Mouse (Mus musculus) neural tube, embryonic 15.5 days (tissue): ENCODE results near the gene Bcl10. TPM values are rescaled to one million over a fixed set of nuclear protein-coding genes. Genes with fewer than 3 reads are reported as not detected.
"Not testable (repeated sequence)": the region's sequence is repeated elsewhere in the genome, so short reads cannot be mapped to it uniquely, and the experiment has no call there.

Source experiments
- ATAC-seq: fragments of 200-750 bp; cut with Nextera tagmentation; 2 replicates; pipeline ENCODE4 v1.8.0; 2017; ENCODE audit warnings: mild to moderate bottlenecking, moderate TSS enrichment, moderate library complexity; ENCODE audit not compliant: low FRiP score
- H3K27ac ChIP-seq: fragments of 300-500 bp; sonication (generic); replicated peaks from 2 replicates; pipeline ENCODE4 v1.5.1; 2015; ENCODE audit warnings: mild to moderate bottlenecking, inconsistent platforms
- H3K27me3 ChIP-seq: fragments of 300-500 bp; sonication (generic); replicated peaks from 2 replicates; pipeline ENCODE4 v1.6.1; 2015; ENCODE audit warnings: inconsistent platforms
- H3K36me3 ChIP-seq: fragments of 300-500 bp; sonication (generic); 2 replicates; pipeline ENCODE4 v1.6.1; 2015; ENCODE audit warnings: inconsistent platforms
- H3K4me1 ChIP-seq: fragments of 300-500 bp; sonication (generic); 2 replicates; pipeline ENCODE4 v1.6.1; 2015; ENCODE audit warnings: inconsistent platforms
- H3K4me2 ChIP-seq: fragments of 300-500 bp; sonication (generic); 2 replicates; pipeline ENCODE4 v1.6.1; 2015; ENCODE audit warnings: inconsistent platforms, mild to moderate bottlenecking, moderate library complexity
- H3K4me3 ChIP-seq: fragments of 300-500 bp; sonication (generic); replicated peaks from 2 replicates; pipeline ENCODE4 v1.5.1; 2015; ENCODE audit warnings: mild to moderate bottlenecking, inconsistent platforms
- H3K9ac ChIP-seq: fragments of 300-500 bp; sonication (generic); replicated peaks from 2 replicates; pipeline ENCODE4 v1.6.1; 2015; ENCODE audit warnings: mild to moderate bottlenecking, inconsistent platforms
- H3K9me3 ChIP-seq: fragments of 300-500 bp; sonication (generic); replicated peaks from 2 replicates; pipeline ENCODE4 v1.6.1; 2016; ENCODE audit warnings: inconsistent platforms
- WGBS: fragments of 180-500 bp; shearing (Covaris S2); methylation state at CpG from one replicate; pipeline ENCODE4 v1.1.7; 2015; ENCODE audit warnings: mixed read lengths; 5-methylcytosine and 5-hydroxymethylcytosine counted together
- polyA plus RNA-seq: library from polyadenylated mRNA; unstranded; fragments of >200 nt; fragmentation: Nextera tagmentation; extraction: Ambion mirVana; gene quantifications from 2 replicates; pipeline ENCODE4 v1.2.1, GENCODE M21; 2015

Gene Bcl10
- polyA plus RNA-seq, 1 experiment from 2014 or later, result 33.9 TPM

DNA sequence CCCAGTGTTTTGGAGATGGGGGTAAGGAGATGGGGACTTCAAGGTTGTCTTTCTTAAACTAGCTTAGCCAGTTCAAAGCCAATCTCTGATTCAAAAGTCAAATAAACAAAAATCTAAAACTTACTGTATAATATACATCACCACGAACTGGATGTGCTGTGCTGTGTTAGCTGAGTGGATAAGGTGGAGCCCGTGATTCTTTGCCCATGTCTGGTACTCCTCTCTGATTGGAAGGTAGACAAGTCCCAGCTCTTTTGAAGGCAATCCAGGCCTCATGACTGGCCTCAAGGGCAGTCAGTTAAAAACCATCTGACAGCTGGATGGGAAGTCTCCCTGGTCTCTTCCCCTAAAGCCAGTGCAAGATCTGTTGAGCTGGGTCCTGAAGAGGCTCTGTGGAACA is 30.8 kb downstream of the Bcl10 start:
- H3K4me2 ChIP-seq, result no peak overlapping the region
- no peaks in the 10 kb centered on the region for H3K36me3 ChIP-seq
- H3K9ac ChIP-seq, result no peak overlapping the region
- 0 out of 2 replicates have a peak, but pooled peaks cover under 1% of the 10 kb centered on the region for H3K27me3 ChIP-seq
- peaks cover 7% of the 10 kb centered on the region for H3K4me1 ChIP-seq
- no peak for ATAC-seq
- no peaks in the 10 kb centered on the region for H3K9me3 ChIP-seq
- no peak overlapping the region for H3K27ac ChIP-seq
- H3K4me3 ChIP-seq, result no peak overlapping the region
- WGBS, result 86% methylated on average over 2 of the region's 2 CpGs

DNA sequence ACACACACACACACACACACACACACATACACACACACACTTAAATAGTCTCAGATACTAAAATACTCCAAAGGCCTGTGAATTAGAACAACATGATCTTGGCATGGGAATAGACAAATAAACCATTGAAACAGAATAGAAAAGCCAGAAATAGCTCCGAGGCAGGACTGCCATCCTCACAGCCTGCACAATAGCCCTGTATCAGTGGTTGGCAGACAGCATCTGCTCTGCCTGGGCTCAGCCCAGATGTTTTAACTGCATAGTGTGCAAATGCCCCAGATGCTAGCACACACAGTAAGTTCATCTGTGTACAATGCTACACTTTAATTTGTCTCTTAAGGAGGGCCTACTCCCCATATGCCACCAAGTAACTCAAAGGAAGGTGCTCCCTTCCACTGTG is 37.2 kb downstream of the Bcl10 start:
- no peaks in the 10 kb centered on the region for H3K9me3 ChIP-seq
- peaks cover 19% of the 10 kb centered on the region for H3K4me1 ChIP-seq
- no peaks in the 10 kb centered on the region for H3K36me3 ChIP-seq
- no peak overlapping the region for H3K9ac ChIP-seq
- H3K27me3 ChIP-seq, result peaks cover 16% of the 10 kb centered on the region
- no peak overlapping the region for H3K27ac ChIP-seq
- no peak overlapping the region for H3K4me3 ChIP-seq
- 46% methylated on average over 1 of the region's 1 CpGs for WGBS
- ATAC-seq, result no peak
- H3K4me2 ChIP-seq, result no peak overlapping the region

DNA sequence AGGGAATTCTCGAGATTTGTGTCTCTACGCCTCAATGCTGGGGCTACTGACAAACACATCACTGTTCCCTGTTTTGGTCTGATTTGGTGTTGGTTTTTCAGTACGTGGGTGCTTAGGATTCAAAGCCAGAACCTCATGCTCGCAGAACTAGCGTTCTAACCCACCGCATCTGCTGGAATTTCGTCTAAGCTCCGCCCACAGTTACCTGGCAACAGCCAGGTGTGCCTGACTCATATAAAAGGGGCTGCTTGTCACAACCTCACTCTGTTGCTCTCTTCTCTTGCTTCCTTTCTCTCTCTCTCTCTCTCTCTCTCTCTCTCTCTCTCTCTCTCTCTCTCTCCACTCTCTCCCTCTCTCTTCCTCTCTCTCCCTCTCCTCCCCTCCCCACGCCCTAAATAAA is 39.8 kb downstream of the Bcl10 start:
- ATAC-seq, result no peak
- H3K27ac ChIP-seq, result no peak overlapping the region
- 22% methylated on average over 9 of the region's 9 CpGs for WGBS
- H3K27me3 ChIP-seq, result peaks cover 21% of the 10 kb centered on the region
- peaks cover 23% of the 10 kb centered on the region for H3K4me1 ChIP-seq
- H3K4me2 ChIP-seq, result no peak overlapping the region
- H3K9ac ChIP-seq, result no peak overlapping the region
- no peak overlapping the region for H3K4me3 ChIP-seq
- no peaks in the 10 kb centered on the region for H3K36me3 ChIP-seq
- no peaks in the 10 kb centered on the region for H3K9me3 ChIP-seq

DNA sequence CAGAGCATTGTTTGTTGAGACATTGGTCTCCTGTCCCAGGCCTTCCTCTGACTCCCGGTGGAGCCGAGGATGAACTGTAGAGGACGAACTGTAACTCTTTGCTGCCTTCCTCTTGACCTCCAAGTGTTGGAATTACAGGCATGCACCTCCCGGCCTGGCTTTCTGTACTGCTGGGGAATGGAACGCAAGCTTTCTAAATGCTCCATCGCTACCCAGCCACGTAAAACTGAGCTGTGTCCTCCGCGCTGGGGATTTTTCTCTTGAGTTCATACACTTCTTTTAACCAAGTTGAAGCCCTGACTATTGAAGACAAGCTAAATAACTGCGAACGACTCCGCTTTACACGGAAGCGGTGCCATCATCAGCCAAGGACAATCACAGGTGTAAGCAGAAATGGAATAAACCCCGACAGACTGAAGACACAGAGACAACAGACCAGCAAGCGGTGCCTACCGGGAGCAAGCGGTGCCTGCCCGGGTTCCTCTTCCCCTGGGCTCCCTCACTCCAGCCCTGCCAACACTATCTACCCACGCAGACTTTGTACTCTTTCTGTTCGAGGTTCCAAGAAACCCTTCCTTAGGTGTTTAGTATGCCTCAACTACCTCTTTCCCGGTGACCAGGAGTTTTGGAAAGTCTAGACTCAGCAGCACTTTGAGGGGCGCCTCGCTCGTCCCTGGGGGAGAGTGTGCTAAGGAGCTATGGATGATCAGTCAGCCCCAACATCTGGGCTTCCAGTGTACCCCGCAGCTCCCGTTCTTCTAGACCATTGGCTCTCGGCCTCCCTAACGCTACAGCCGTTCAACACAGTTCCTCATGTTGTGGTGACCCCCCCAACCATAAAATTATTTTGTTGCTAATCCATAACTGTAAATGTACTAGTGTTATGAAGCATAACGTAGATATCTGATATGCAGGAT is 40.8 kb downstream of the Bcl10 start:
- no peak overlapping the region for H3K27ac ChIP-seq
- H3K36me3 ChIP-seq, result no peaks in the 10 kb centered on the region
- WGBS, result 19% methylated on average over 31 of the region's 31 CpGs
- no peak for ATAC-seq
- H3K9ac ChIP-seq, result no peak overlapping the region
- H3K9me3 ChIP-seq, result no peaks in the 10 kb centered on the region
- peak overlapping the region; percentile 41 for H3K4me2 ChIP-seq
- H3K4me3 ChIP-seq, result peak overlapping the region; percentile 9
- peaks cover 21% of the 10 kb centered on the region for H3K27me3 ChIP-seq
- H3K4me1 ChIP-seq, result peaks cover 23% of the 10 kb centered on the region

DNA sequence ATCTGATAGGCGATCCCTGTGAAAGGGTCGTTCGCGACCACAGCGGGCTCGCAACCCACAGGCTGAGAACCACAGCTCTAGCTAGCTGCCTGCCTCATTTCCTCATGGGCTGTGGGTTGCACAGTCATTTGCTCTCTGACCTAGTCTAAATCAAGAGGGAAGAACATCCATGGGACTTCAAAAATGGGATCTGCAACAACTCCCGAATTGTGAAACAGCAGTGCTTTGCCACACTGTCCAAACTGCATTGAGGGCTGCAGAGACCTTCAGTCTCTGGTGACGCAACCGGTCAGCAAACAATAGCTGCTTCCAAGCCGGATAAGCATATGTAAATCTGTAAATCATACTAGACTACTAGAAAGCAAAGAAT is 41.4 kb downstream of the Bcl10 start:
- Histone ChIP-seq H3K9ac (0 out of 2 replicates have a peak overlapping the region, but pooled peaks have one; percentile 5), H3K36me3 (no peaks in the 10 kb centered on the region), H3K4me2 (peak overlapping the region; percentile 41), H3K27me3 (peaks cover 21% of the 10 kb centered on the region), H3K27ac (no peak overlapping the region), H3K4me1 (peaks cover 23% of the 10 kb centered on the region), H3K9me3 (no peaks in the 10 kb centered on the region), H3K4me3 (peak overlapping the region; percentile 9; the same call in 1 of the 2 replicates)
- WGBS, result 21% methylated on average over 10 of the region's 10 CpGs
- no peak for ATAC-seq

DNA sequence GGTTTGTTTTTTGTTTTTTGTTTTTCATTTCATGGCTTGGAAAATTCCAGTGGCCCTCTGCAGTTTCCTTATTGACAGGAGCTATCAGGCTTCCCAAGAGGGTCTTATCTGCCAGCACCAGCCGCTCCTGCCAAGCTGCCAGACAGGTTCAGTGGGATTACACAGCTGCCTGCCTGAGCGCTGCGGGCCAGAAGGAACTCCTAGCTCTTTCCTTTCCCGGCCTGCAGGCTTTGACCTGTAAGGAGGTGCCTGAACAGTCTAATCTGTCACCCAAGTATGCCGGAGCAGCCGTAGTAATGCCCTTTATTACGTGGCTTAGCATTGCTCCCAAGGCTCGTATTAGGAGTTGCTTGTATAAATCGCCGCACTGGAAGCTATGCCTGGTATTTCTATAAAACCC is 41.9 kb downstream of the Bcl10 start:
- no peak overlapping the region for H3K4me3 ChIP-seq
- peaks cover 21% of the 10 kb centered on the region for H3K27me3 ChIP-seq
- H3K27ac ChIP-seq, result no peak overlapping the region
- no peaks in the 10 kb centered on the region for H3K36me3 ChIP-seq
- H3K9ac ChIP-seq, result no peak overlapping the region
- no peaks in the 10 kb centered on the region for H3K9me3 ChIP-seq
- no peak for ATAC-seq
- 13% methylated on average over 10 of the region's 10 CpGs for WGBS
- H3K4me1 ChIP-seq, result peaks cover 23% of the 10 kb centered on the region
- H3K4me2 ChIP-seq, result peak overlapping the region; percentile 41

DNA sequence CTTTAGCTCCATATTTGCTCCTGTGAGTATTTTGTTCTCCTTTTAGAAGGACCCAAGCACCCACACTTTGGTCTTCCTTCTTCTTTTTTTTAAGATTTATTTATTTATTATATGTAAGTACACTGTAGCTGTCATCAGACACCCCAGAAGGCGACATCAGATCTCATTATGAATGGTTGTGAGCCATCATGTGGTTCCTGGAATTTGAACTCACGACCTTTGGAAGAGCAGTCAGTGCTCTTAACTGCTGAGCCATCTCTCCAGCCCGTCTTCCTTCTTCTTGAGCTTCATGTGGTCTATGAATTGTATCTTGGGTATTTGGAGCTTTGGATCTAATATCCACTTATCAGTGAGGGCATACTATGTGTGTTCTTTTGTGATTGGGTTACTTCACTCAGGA is 43.0 kb downstream of the Bcl10 start:
- H3K36me3 ChIP-seq, H3K4me3 ChIP-seq, H3K9me3 ChIP-seq, H3K9ac ChIP-seq, H3K4me2 ChIP-seq, H3K27ac ChIP-seq, ATAC-seq: not testable (repeated sequence)
- 87% methylated on average over 3 of the region's 3 CpGs for WGBS
- Histone ChIP-seq H3K4me1 (peaks cover 23% of the 10 kb centered on the region), H3K27me3 (peaks cover 21% of the 10 kb centered on the region)

DNA sequence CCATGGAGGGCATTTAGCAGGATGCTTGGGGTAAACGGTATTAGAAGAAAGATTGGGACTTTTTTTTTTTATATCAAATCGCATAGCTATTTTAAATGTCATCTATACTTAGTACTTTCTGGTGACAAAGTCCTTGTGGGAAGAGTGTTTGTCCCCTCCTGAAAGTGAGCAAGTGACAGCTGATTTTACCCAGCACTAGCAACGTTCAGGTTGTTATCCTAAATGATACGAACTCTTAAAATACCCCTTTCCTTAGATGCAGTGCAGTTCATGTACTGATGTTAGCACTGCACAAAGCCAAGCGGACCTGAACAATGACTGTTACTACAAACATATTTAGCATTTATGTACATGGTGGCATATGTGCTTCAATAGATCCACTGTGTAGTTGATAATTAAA is 44.2 kb downstream of the Bcl10 start:
- no peaks in the 10 kb centered on the region for H3K36me3 ChIP-seq
- no peak overlapping the region for H3K9ac ChIP-seq
- no peak overlapping the region for H3K4me3 ChIP-seq
- peaks cover 23% of the 10 kb centered on the region for H3K4me1 ChIP-seq
- no peak overlapping the region for H3K27ac ChIP-seq
- 87% methylated on average over 5 of the region's 5 CpGs for WGBS
- ATAC-seq, result no peak
- no peaks in the 10 kb centered on the region for H3K9me3 ChIP-seq
- no peak overlapping the region for H3K4me2 ChIP-seq
- H3K27me3 ChIP-seq, result peaks cover 21% of the 10 kb centered on the region

DNA sequence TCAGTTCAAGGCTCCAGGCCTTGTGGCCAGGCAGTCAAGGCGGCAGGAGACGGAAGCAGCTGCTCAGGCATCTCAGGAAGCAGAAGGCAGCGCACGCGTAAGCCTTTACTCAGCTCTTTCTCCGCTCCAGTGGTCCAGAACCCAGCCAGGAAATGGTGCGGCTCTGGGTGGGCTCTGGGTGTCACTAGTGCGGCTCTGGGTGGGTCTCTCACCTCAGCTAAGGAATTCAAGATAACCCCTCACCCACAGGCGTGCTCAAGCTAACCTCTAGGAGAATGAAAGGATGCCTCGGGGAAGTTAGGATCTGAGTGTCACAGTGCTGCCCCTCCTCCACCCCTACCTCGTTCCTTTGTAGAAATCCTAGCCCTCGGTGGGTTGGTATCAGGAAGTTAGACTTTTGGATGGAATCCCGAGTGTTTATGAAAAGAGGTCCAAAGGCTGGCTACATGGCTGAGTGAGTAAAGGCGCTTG is 46.5 kb downstream of the Bcl10 start:
- ATAC-seq, result no peak
- Histone ChIP-seq H3K36me3 (no peaks in the 10 kb centered on the region), H3K9me3 (no peaks in the 10 kb centered on the region)

DNA sequence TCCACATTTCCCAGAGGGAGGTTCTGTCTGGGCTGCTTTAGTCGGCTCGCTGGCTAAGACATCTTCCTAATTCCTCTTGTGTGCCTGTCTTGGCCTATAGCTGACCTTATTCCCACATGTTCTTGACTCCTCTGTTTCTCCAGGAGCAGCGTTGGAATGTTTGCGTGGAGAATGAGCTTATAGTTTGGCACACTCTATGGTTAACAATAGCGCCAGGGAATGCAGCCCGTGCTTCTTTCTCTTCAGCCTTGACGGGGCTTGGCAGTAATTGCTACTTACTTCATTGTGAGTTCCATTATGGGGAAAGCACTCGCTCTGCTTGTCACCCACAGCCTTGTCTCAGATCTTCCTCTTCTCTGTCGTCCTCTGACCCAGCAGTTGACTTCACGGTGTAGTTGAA is 48.9 kb downstream of the Bcl10 start:
- Histone ChIP-seq H3K36me3 (no peaks in the 10 kb centered on the region), H3K27me3 (no peaks in the 10 kb centered on the region), H3K4me3 (no peak overlapping the region), H3K27ac (no peak overlapping the region), H3K4me1 (no peaks in the 10 kb centered on the region), H3K9me3 (no peaks in the 10 kb centered on the region), H3K4me2 (no peak overlapping the region), H3K9ac (no peak overlapping the region)
- 56% methylated on average over 10 of the region's 10 CpGs for whole genome bisulfite sequencing
- ATAC-seq, result no peak

More for the DNA sequence above, 46.5 kb downstream of the Bcl10 start:
- 68% methylated on average over 14 of the region's 14 CpGs for WGBS
- peaks cover 5% of the 10 kb centered on the region; the same call in 1 of the 2 replicates for H3K27me3 ChIP-seq
- no peak overlapping the region for H3K9ac ChIP-seq
- H3K4me2 ChIP-seq, result no peak overlapping the region
- H3K27ac ChIP-seq, result no peak overlapping the region
- H3K4me3 ChIP-seq, result no peak overlapping the region
- peaks cover 10% of the 10 kb centered on the region for H3K4me1 ChIP-seq

DNA sequence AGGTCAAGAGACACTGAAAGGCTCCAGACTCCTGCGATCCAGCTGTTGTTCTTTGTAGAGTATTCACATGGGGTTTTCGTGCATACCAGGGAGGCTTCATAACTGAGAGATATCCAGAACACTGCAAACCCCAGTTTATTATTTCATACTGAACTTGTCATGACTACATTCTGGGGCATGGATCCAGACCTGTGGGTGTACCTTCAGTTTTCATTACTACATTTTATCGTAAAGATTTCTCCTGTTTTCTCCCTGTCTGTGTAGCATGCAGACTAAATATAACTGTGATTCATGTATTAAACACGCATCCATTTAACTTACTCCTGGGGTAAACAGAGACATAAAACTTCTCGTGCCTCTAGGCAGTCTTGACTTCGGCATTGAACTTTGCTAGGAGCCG is 52.4 kb downstream of the Bcl10 start:
- Histone ChIP-seq H3K27me3 (no peaks in the 10 kb centered on the region), H3K4me1 (no peaks in the 10 kb centered on the region), H3K27ac (no peak overlapping the region), H3K4me3 (no peak overlapping the region), H3K36me3 (no peaks in the 10 kb centered on the region), H3K9ac (no peak overlapping the region), H3K9me3 (no peaks in the 10 kb centered on the region), H3K4me2 (no peak overlapping the region)
- ATAC-seq, result no peak
- WGBS, result 91% methylated on average over 7 of the region's 7 CpGs
